Mouse (Mus musculus) testis, adult 2 months (tissue): ENCODE measurements at regions not wholly inside any gene's neighbourhood (a gene's known extent, or its start where the extent isn't known, plus 50 kb on each side); places are given as distances from the start of the nearest gene placed in this dataset.

Experiments
- H3K27ac ChIP-seq: fragments of 200-500 bp; 2 replicates; pipeline ENCODE4 v1.5.1; 2012; ENCODE audit warnings: low read depth, low read length; ENCODE audit not compliant: control insufficient read depth, insufficient read depth
- H3K27me3 ChIP-seq: fragments of 200-500 bp; 2 replicates; pipeline ENCODE4 v1.6.1; 2012; ENCODE audit warnings: mild to moderate bottlenecking, low read length, moderate library complexity; ENCODE audit not compliant: control insufficient read depth, insufficient read depth
- H3K36me3 ChIP-seq: fragments of 200-500 bp; 2 replicates; pipeline ENCODE4 v1.6.1; 2012; ENCODE audit warnings: mild to moderate bottlenecking, low read length; ENCODE audit not compliant: control insufficient read depth, insufficient read depth
- H3K4me1 ChIP-seq: fragments of 200-500 bp; 2 replicates; pipeline ENCODE4 v1.6.1; 2012; ENCODE audit warnings: low read length; ENCODE audit not compliant: control insufficient read depth, insufficient read depth
- H3K4me3 ChIP-seq: fragments of 200-500 bp; 2 replicates; pipeline ENCODE4 v1.5.1; 2012; ENCODE audit warnings: low read depth, mild to moderate bottlenecking, low read length, moderate library complexity, mixed read lengths; ENCODE audit not compliant: control insufficient read depth
- CTCF ChIP-seq: fragments of 200-500 bp; IDR thresholded peaks from 2 replicates; pipeline ENCODE4 v1.5.1; 2012; ENCODE audit warnings: low read depth, mild to moderate bottlenecking, inconsistent platforms, low read length, moderate library complexity; ENCODE audit not compliant: control insufficient read depth, insufficient read depth, insufficient replicate concordance
- POLR2A ChIP-seq: fragments of 200-500 bp; IDR thresholded peaks from 2 replicates; pipeline ENCODE4 v1.6.1; 2012; ENCODE audit warnings: low read depth, mild to moderate bottlenecking, inconsistent platforms, low read length, moderate library complexity; ENCODE audit not compliant: control insufficient read depth

DNA sequence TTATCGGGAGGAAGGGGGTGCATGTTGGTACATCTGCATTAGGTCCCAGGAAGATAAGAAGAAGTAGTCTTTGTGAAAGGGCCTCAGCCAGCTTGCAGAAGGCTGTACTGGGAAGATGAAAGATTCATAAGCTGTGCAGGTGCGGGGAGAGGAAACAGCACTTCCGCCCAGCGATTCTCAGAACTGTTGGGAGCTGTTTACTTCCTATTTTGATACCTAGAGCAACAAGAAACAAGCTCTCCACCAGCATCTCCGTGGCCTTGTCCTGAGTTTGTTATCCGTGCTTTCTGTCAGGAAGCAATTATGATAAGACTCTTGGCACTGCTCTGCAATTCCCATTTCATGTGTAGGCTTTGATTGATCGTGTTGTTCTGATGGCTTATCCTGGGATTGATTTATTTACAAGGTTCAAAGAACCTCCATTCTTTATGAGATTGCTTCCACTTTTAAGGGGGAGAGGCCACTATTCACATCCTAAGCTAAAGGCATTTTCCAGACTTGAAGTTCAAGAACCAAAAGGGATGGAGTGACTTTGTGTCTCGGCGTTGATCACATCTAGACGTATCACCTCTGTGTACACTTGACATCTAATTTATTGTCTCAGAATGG is 133.6 kb upstream of the Tars start:
- H3K27ac ChIP-seq: no peak overlapping the region
- H3K36me3 ChIP-seq: no peaks in the 10 kb centered on the region
- H3K27me3 ChIP-seq: no peaks in the 10 kb centered on the region
- no peaks in the 10 kb centered on the region for H3K4me1 ChIP-seq
- no peak overlapping the region for H3K4me3 ChIP-seq
- TF ChIP-seq POLR2A (no peak), CTCF (no peak)

DNA sequence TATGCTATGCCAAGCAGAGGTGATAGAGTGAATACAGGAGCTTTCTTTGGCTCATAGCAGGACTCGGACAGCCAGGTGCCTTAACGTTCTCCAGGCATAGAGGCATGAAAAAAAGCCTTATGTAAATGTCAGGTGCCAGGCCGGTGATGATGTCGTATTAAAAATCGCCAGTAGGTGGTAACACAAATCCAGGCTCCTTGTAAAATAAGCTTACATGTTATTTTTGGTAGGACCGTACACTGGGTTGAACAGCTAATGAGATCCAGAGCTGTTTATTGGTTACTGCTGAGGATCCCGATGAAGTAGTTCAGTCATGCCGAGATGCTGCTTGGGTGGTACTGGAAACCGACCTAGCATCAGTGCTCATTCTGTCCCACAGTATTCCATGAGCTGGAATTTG is 133.1 kb upstream of the Tars start:
- H3K36me3 ChIP-seq: no peaks in the 10 kb centered on the region
- no peak overlapping the region for H3K4me3 ChIP-seq
- no peaks in the 10 kb centered on the region for H3K4me1 ChIP-seq
- H3K27ac ChIP-seq: no peak overlapping the region
- TF ChIP-seq POLR2A (no peak), CTCF (no peak)
- H3K27me3 ChIP-seq: no peaks in the 10 kb centered on the region

GRCm38 (mm10) chr15:11529819-11530810 is 130.7 kb upstream of the Tars start:
- no peak overlapping the region for H3K4me3 ChIP-seq
- no peaks in the 10 kb centered on the region for H3K4me1 ChIP-seq
- H3K27me3 ChIP-seq: no peaks in the 10 kb centered on the region
- no peaks in the 10 kb centered on the region for H3K36me3 ChIP-seq
- no peak overlapping the region for H3K27ac ChIP-seq
- TF ChIP-seq POLR2A: no peak
- TF ChIP-seq CTCF: no peak

DNA sequence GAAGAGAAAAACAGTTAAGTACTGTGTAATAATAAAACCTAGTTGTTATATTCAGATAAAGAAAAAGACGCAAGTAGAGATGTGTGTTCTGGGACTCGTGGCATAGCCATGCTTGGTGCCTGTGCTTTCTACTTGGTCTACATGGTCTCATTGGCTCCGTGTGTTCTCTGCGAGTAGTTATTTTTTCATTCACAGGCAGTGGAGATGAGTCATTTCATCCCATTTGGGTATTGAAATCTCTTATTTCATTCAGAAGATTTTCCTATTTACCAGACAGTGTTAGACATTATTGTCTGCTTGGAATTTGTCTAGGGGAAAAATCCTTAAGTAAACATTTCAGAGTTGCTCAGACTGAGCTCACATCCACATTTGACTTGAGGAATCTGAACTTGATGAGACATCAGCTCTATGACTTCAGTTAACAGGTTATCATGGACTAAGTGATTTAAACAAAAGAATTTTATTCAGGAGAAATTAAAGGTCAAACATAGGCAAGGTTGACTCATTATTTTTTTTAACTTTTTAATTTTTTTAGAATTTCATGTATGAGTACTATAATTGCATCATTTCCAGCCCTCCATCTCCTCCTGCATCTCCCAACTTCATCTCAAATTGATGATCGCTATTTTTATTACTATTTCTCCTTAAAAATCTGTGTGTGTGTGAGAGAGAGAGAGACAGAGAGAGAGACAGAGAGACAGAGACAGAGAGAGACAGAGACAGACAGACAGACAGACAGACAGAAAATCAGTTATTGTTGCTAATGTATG is 125.1 kb upstream of the Tars start:
- Histone ChIP-seq H3K4me1 (no peaks in the 10 kb centered on the region), H3K27ac (no peak overlapping the region), H3K4me3 (no peak overlapping the region), H3K27me3 (no peaks in the 10 kb centered on the region), H3K36me3 (no peaks in the 10 kb centered on the region)
- TF ChIP-seq POLR2A (no peak), CTCF (no peak)

DNA sequence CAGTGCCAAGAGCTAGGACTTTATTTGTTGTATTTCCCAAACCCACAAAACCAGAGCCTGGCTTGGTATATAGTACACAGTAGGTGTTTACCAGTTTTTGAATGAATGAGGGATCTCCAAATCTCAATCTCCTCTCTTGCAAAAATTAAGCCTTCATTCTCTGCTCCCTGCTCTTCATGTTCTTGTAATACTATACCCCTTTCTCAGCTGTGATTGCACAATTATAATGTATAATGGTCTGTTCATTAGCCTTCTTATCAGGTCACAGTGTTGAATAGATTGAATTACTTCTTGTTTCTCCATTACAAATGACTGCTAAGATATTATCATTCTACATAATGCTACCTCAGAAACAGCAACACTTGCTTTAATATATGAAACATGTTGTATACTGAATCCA is 119.1 kb upstream of the Tars start:
- TF ChIP-seq POLR2A (no peak), CTCF (no peak)
- Histone ChIP-seq H3K4me3 (no peak overlapping the region), H3K27ac (no peak overlapping the region), H3K36me3 (no peaks in the 10 kb centered on the region), H3K4me1 (no peaks in the 10 kb centered on the region), H3K27me3 (no peaks in the 10 kb centered on the region)

DNA sequence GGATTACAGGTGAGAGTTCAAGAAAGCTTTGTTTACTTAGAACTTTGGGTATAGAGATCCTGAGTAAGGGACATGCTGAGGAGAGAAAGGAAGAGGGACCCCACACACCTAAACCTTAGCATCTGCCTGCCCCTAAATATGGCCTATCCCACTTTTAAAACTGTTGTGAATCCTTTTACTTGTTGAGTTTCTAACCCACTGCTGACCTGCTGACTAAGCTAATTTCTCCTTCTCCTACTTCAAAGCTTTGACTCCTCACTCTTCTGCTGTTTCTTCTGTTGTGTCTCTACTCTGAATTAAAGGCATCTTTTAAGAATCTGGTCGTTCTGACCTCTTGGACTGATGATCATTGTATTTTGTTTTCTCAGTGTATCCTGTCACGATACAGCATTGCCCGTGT is 118.4 kb upstream of the Tars start:
- no peak for TF ChIP-seq POLR2A
- TF ChIP-seq CTCF: no peak
- Histone ChIP-seq H3K27ac (no peak overlapping the region), H3K4me1 (no peaks in the 10 kb centered on the region), H3K27me3 (no peaks in the 10 kb centered on the region), H3K36me3 (no peaks in the 10 kb centered on the region), H3K4me3 (no peak overlapping the region)
